Mouse (Mus musculus): ENCODE results near the gene Ptprt. TPM values are rescaled to one million over a fixed set of nuclear protein-coding genes. Genes with fewer than 3 reads are reported as not detected.
"Not testable (repeated sequence)": the region's sequence is repeated elsewhere in the genome, so short reads cannot be mapped to it uniquely, and the experiment has no call there.

The Ptprt gene
- polyA plus RNA-seq, 1 experiment = 15.9 TPM

DNA sequence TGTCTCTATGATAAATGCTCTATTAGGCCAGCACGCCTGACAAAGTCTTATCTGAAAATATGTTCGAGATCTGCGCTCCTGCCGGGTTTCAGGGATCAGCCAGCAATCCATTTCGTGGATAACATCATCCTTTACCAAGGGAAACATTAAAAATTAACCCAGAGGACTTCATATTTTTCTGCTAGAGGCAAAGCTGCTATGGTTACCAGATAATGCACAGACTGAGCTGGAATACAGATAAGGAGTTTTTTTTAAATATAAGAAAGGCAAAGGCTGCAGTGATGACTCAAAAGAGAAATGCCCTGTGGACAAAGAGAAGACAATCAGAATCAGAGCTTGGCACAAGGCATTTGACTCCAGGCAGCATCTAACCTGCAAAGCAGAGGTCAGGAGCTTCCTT is 1111.4 kb downstream of the Ptprt start:
- TF ChIP-seq POLR2A (IDR thresholded peaks at IDR 0.05; ENCODE audit: borderline replicate concordance, insufficient read depth, low read length) = no peak
- TF ChIP-seq CTCF (IDR thresholded peaks at IDR 0.05; ENCODE audit: borderline replicate concordance, insufficient read depth, low read depth, low read length) = no peak
- Histone ChIP-seq H3K27me3 (ENCODE audit: control insufficient read depth, insufficient read depth, low read length) (no peaks in the 10 kb centered on the region), H3K4me1 (ENCODE audit: control insufficient read depth, insufficient read depth, low read length) (peaks cover 25% of the 10 kb centered on the region), H3K4me3 (replicated peaks; ENCODE audit: insufficient read depth, low read depth, low read length) (no peak overlapping the region), H3K27ac (ENCODE audit: insufficient read depth, low read length) (no peak overlapping the region)
- no peak for DNase-seq
- 93% methylated on average over 5 of the region's 5 CpGs for WGBS

DNA sequence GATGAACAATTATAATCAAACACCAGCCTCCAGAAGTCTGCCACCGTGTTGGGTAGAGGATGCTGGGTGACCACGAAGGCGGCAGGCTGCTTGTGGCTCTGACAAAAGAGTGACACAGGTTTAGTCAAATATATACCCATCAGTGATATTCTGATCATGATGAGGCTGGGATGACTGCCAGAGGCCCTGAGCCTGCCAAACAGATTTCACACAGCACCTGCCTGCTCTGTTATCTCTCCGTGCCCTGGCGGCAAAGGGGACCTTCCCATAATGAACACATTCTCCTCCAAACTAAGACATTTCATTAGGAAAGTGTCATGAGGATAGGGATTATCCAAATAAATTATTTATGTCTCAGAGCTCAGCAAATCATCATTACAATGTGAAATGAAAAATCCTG is 1113.6 kb downstream of the Ptprt start:
- WGBS = 22% methylated on average over 5 of the region's 5 CpGs
- H3K27ac ChIP-seq (ENCODE audit: insufficient read depth, low read length) = no peak overlapping the region
- DNase-seq = peak; percentile 67 to 78
- no peak for TF ChIP-seq POLR2A (IDR thresholded peaks at IDR 0.05; ENCODE audit: borderline replicate concordance, insufficient read depth, low read length)
- no peak for TF ChIP-seq CTCF (IDR thresholded peaks at IDR 0.05; ENCODE audit: borderline replicate concordance, insufficient read depth, low read depth, low read length)
- peaks cover 25% of the 10 kb centered on the region for H3K4me1 ChIP-seq (ENCODE audit: control insufficient read depth, insufficient read depth, low read length)
- H3K27me3 ChIP-seq (ENCODE audit: control insufficient read depth, insufficient read depth, low read length) = no peaks in the 10 kb centered on the region
- no peak overlapping the region for H3K4me3 ChIP-seq (replicated peaks; ENCODE audit: insufficient read depth, low read depth, low read length)

DNA sequence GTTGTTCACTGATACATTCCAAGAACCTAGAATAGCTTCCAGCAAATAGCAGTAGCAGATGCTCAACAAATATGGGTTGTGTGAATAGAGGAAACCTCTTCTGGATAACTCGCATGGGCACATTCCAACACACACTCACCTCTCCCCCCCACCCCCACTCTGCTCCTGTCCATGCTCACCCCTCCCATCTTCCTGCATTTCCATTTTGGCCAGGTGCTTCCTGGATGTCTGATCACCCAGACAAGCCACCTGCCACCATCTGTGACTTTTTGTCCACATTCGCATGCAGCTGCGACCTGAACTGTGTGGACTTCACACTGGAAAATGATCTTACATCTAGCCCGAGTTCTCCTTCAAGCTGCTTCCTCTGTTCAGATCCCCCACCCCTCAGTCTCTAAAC is 1115.5 kb downstream of the Ptprt start:
- H3K27ac ChIP-seq (ENCODE audit: insufficient read depth, low read length) = no peak overlapping the region
- peaks cover 17% of the 10 kb centered on the region for H3K4me1 ChIP-seq (ENCODE audit: control insufficient read depth, insufficient read depth, low read length)
- DNase-seq = peak in 1 of 2 experiments; percentile 50
- H3K4me3 ChIP-seq (replicated peaks; ENCODE audit: insufficient read depth, low read depth, low read length) = no peak overlapping the region
- TF ChIP-seq POLR2A (IDR thresholded peaks at IDR 0.05; ENCODE audit: borderline replicate concordance, insufficient read depth, low read length) = no peak
- TF ChIP-seq CTCF (IDR thresholded peaks at IDR 0.05; ENCODE audit: borderline replicate concordance, insufficient read depth, low read depth, low read length) = no peak
- no peaks in the 10 kb centered on the region for H3K27me3 ChIP-seq (ENCODE audit: control insufficient read depth, insufficient read depth, low read length)
- WGBS = 24% methylated on average over 4 of the region's 4 CpGs

DNA sequence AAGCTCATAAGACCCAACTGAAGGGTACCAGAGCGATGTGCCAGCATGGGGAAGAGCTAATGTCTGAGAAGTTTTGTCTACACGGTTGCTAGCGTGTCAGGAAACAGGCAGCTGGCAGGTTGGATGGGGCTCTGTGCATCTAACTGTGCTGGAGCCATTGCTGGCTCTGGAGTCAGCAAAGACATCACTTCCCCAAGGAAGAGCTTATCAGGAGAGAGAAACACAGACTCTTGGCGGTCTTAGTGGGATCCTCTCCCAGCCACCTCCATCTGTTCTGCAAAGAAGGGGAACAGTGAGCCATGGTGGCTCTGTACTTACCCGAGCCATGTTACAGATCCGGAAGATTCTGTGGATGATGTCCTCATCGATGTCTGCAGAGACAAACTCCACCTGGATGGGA is 1126.8 kb downstream of the Ptprt start:
- 44% methylated on average over 7 of the region's 7 CpGs for WGBS
- H3K4me3 ChIP-seq (replicated peaks; ENCODE audit: insufficient read depth, low read depth, low read length) = no peak overlapping the region
- H3K27ac ChIP-seq (ENCODE audit: insufficient read depth, low read length) = no peak overlapping the region
- no peaks in the 10 kb centered on the region; the same call in 1 of the 2 replicates for H3K27me3 ChIP-seq (ENCODE audit: control insufficient read depth, insufficient read depth, low read length)
- no peaks in the 10 kb centered on the region for H3K4me1 ChIP-seq (ENCODE audit: control insufficient read depth, insufficient read depth, low read length)
- no peak for TF ChIP-seq POLR2A (IDR thresholded peaks at IDR 0.05; ENCODE audit: borderline replicate concordance, insufficient read depth, low read length)
- no peak for TF ChIP-seq CTCF (IDR thresholded peaks at IDR 0.05; ENCODE audit: borderline replicate concordance, insufficient read depth, low read depth, low read length)
- DNase-seq = peak in 1 of 2 experiments; percentile 40

DNA sequence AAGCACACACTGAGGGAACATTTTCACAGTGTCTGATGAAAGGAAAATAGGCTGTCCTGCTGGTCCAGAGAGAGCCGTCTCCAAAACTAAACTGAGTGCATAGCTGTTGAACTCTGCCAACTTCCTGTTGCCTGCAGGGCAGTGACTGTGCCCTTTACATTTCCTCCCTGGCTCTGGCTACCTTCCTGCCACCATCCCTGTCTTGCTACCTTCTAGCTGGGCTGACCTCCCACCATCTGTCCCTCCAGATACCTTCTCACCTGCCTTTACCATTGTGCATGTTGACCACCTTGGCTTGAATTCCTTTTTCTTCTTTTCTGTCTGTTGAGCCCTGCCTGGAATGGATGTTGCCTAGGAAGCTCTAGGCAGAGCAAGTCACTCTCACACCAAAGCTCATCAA is 1133.8 kb downstream of the Ptprt start:
- WGBS = 11% methylated on average over 1 of the region's 1 CpGs
- H3K27ac ChIP-seq (ENCODE audit: insufficient read depth, low read length) = peak overlapping the region; percentile 11; the same call in 1 of the 2 replicates

DNA sequence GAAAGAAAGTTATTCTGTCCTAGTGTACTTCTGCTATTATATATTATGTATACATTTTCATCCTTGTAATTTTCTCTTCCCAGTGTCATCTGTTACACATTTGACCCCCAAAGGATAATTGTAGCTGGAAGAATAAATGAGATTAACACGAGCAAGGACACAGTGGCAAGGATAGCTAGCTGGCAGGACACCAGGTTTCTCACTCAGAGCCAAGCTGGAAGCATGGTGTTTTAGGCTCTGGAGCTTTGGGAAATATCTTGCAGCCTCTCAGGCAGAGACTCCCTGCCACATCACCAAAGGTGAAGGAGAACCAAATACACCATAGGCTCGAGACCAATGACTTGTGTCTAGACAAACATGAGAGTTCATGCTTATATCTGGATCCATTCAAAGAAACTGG is 1141.3 kb downstream of the Ptprt start:
- H3K4me3 ChIP-seq (replicated peaks; ENCODE audit: insufficient read depth, low read depth, low read length) = no peak overlapping the region
- TF ChIP-seq POLR2A (IDR thresholded peaks at IDR 0.05; ENCODE audit: borderline replicate concordance, insufficient read depth, low read length) = no peak
- no peak for TF ChIP-seq CTCF (IDR thresholded peaks at IDR 0.05; ENCODE audit: borderline replicate concordance, insufficient read depth, low read depth, low read length)
- no peak overlapping the region for H3K27ac ChIP-seq (ENCODE audit: insufficient read depth, low read length)
- 60% methylated on average over 2 of the region's 2 CpGs for WGBS
- DNase-seq = peak; percentile 36 to 40
- H3K27me3 ChIP-seq (ENCODE audit: control insufficient read depth, insufficient read depth, low read length) = no peaks in the 10 kb centered on the region
- H3K4me1 ChIP-seq (ENCODE audit: control insufficient read depth, insufficient read depth, low read length) = peaks cover 19% of the 10 kb centered on the region

More for the DNA sequence above, 1133.8 kb downstream of the Ptprt start:
- Histone ChIP-seq H3K4me3 (replicated peaks; ENCODE audit: insufficient read depth, low read depth, low read length) (no peak overlapping the region), H3K27me3 (ENCODE audit: control insufficient read depth, insufficient read depth, low read length) (no peaks in the 10 kb centered on the region), H3K4me1 (ENCODE audit: control insufficient read depth, insufficient read depth, low read length) (no peaks in the 10 kb centered on the region; the same call in 1 of the 2 replicates)
- TF ChIP-seq POLR2A (IDR thresholded peaks at IDR 0.05; ENCODE audit: borderline replicate concordance, insufficient read depth, low read length) (no peak), CTCF (IDR thresholded peaks at IDR 0.05; ENCODE audit: borderline replicate concordance, insufficient read depth, low read depth, low read length) (no peak)
- peak; percentile 63 to 87 for DNase-seq

DNA sequence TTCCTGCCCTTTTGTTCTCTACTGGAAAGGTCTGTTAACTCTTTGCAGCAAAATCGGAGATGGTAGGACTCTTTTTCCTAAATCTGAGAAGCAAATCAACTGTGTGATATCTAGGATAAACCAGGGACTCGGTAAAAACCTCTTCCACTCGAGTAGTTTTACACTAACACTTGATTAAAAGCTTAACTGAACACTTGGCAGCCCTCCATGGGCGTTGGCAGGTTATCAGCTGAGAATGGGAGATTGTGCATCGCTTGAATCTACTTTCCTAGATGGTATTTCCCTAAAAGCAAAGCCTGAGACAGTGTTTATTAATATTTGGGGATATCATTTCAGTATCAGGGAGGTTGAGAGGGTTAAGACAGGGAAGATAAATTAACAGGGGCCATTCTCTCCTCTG is 1144.0 kb downstream of the Ptprt start:
- Histone ChIP-seq H3K4me3 (replicated peaks; ENCODE audit: insufficient read depth, low read depth, low read length) (no peak overlapping the region), H3K27ac (ENCODE audit: insufficient read depth, low read length) (no peak overlapping the region; the same call in 1 of the 2 replicates), H3K4me1 (ENCODE audit: control insufficient read depth, insufficient read depth, low read length) (peaks cover 26% of the 10 kb centered on the region), H3K27me3 (ENCODE audit: control insufficient read depth, insufficient read depth, low read length) (no peaks in the 10 kb centered on the region)
- 4% methylated on average over 5 of the region's 5 CpGs for WGBS
- DNase-seq = peak; percentile 87 to 91
- TF ChIP-seq POLR2A (IDR thresholded peaks at IDR 0.05; ENCODE audit: borderline replicate concordance, insufficient read depth, low read length) = no peak
- no peak for TF ChIP-seq CTCF (IDR thresholded peaks at IDR 0.05; ENCODE audit: borderline replicate concordance, insufficient read depth, low read depth, low read length)

DNA sequence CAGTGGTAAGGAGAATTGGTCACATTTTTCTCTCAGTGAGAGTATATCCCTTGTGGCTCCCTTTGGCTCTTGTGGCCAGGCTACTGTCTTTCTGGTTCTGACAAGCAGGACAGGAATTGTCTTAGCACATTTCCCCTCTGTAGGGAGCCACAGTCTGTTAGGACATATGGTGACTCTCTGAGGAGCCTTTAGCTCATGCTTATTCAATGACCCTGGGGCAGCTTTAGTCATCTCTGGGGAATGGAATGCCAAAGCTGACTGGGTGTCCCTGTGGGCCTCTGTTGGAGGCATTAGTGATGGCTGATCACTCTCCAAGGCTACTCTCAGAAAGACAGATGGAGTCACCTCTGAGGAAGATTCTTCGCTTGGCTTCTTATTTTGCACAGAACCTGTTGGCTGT is 1147.7 kb downstream of the Ptprt start:
- no peak overlapping the region for H3K4me3 ChIP-seq (replicated peaks; ENCODE audit: insufficient read depth, low read depth, low read length)
- TF ChIP-seq CTCF (IDR thresholded peaks at IDR 0.05; ENCODE audit: borderline replicate concordance, insufficient read depth, low read depth, low read length) (no peak), POLR2A (IDR thresholded peaks at IDR 0.05; ENCODE audit: borderline replicate concordance, insufficient read depth, low read length) (no peak)
- peaks cover 26% of the 10 kb centered on the region for H3K4me1 ChIP-seq (ENCODE audit: control insufficient read depth, insufficient read depth, low read length)
- H3K27me3 ChIP-seq (ENCODE audit: control insufficient read depth, insufficient read depth, low read length) = no peaks in the 10 kb centered on the region
- peak; percentile 78 to 94 for DNase-seq
- WGBS = 12% methylated on average over 1 of the region's 1 CpGs
- H3K27ac ChIP-seq (ENCODE audit: insufficient read depth, low read length) = peak overlapping the region; percentile 52; the same call in 1 of the 2 replicates

DNA sequence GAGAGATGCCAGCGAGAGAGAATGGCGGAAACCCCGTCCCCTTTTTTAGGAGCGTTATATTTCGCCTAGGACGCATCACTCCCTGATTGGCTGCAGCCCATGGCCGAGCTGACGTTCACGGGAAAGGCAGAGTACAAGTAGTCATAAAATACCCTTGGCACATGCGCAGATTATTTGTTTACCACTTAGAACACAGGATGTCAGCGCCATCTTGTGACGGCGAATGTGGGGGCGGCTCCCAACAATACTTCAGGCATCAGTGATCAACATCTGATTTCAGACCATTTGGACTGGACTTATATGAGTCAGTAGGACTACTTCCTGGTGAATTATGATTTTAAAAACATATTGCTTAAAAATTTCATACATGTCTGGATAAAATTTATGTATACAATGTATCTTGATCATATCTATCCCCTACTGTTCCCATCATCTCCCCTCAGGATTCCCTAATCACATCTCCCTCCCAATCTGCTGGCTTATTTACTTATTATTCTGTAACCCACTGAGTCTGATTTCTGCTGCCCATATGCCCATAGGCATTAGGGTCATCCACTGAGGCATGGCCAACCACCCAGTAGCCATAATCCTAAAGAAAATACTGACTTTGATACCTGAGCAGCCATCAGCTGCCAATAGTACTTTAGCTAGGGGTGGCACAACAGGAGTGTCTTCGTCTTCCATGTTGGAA is 1148.9 kb downstream of the Ptprt start:
- 14% methylated on average over 6 of the region's 15 CpGs for WGBS
- not testable (repeated sequence) for H3K27me3 ChIP-seq (ENCODE audit: control insufficient read depth, insufficient read depth, low read length)
- peak in 1 of 2 experiments; percentile 42 for DNase-seq
- peaks cover 23% of the 10 kb centered on the region for H3K4me1 ChIP-seq (ENCODE audit: control insufficient read depth, insufficient read depth, low read length)
- H3K27ac ChIP-seq (ENCODE audit: insufficient read depth, low read length) = peak overlapping the region; percentile 91
- H3K4me3 ChIP-seq (replicated peaks; ENCODE audit: insufficient read depth, low read depth, low read length) = peak overlapping the region; percentile 22

Measured in cerebellum, adult 2 months (tissue).